Mouse (Mus musculus): ENCODE data around the gene 4930564D02Rik.

4930564D02Rik gene

DNA sequence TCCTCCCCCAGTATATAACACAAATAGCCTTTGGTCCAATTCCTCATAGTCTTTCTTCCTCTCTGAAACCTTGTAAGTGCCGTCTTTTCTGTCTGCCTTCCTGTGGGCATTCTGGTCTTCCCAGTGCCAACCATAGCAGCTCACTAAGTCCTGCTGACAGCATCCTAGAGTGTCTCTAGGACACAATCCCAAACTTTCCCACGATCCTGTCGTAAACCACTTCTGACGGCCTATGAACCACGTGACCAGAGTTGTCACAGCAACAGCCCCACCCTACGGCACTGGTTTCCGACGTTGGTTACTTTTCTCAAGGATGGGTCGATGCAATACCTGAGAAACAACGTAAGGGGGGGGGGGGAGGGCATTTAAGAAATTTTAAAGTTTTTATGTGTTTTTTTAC, at the start of gene 4930564D02Rik:
Gene 4930564D02Rik, plus strand, starts transcription at position 301 of the 400 bp plus-strand sequence.
- DNase-seq (ENCODE audit: low spot score in 2 of 2): no peak

DNA sequence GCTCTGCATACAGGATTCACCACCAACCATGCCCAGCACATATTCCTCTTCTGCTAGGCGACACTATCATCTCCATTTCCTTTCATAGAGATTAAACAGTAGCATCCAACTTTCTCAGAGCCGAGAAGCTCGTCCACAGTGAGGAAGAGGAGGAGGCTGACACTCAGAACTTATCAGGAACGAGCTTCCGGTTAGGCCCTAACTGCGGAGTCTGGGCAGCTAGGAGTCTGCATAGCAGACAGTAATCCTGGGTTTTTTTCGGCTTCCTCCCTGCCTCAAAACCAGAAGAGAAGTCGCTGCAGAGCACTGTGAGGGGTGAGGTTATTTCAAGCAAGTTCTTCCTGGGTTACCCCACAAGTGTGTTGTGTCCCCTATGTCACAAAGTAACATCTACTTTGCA, 49.3 kb upstream of the 4930564D02Rik start:
- no peak for DNase-seq (ENCODE audit: low spot score in 2 of 2)

DNA sequence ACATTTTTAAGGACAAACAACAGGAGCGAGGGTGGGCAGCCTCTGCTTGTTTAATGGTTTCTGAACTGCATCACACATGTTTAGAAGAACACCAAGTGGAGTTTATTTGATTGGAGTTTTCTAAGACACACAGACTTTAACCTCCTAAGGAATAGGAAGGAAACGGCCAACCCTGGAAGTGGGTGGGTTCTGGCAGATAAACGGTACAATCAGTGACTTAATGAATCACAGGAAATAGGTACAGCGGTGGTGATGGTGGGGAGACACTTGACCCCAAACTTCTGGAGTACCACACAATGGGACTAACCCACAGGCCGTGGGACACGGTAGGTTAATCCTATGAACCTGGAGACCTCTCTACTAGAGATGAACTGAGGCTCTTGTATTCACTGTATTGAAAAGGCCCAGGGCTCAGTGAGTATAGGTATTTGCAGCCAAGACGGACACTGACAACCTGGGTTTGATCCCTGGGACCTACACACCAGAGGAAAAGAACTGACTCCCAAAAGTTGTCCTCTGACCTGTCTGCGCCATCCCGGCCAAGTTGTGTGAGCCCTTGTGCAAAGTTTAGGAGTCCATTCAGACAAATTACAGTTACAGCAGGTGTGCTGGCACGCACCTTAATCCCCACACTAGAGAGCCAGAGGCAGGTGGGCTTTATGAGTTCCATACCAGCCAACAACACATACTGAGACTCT, 48.4 kb upstream of the 4930564D02Rik start:
- no peak for DNase-seq (ENCODE audit: low spot score in 2 of 2)

DNA sequence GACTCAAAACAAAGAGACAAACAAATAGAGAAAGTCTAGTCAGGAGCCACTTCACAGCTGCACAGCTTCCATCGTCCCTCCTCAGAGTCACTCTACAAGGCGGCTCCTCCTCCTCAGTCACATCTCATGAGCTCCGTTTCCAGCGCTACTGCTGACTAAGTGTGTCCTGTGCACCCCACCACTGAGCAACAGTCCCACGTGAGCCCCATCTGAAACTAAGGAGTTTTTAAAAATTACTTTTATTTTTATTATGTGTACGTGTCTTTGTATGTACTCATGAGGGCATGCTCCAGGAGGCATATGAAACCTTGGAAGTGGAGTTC, 47.9 kb upstream of the 4930564D02Rik start:
- DNase-seq (ENCODE audit: low spot score in 2 of 2): no peak

DNA sequence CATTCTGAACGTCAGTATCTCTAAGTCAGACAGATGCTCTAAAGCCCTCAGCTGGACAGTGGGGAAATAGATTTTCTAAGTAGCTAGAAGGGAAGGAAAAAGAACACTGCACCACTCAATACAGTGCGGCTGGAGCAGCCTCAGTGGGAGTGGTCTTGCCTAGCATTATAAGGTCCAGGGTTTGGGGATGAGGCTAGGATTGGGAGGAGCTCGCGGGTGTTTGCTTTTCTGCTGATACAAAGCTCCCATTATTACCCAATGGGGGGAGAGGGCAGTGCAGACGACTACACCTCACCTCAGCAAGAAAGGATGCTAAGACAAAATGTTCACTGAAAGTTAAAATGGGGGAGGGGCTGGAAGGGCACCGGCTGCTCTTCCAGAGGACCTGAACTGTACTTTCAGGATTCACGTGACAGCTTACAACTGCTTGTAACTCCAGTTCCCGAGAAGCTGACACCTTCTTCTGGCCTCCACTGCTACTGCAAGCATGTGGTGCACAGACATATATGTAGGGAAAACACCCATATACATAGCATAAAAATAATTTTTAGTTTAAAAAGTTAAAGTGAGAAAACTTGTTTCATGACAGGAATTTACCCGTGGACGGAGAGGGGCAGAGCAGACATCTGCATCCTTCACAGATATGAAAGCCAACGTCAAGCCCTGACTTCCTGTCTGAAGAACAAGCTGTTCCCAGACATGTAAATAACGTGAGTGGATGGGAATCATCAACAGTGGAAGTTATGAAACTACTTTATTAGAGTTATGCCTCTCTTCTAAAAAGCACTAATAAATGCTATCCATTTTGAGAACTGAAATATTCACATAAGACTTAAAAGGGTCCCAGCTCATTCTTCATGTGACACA, 46.6 kb upstream of the 4930564D02Rik start:
- peak in 1 of 2 experiments; percentile 21 for DNase-seq (ENCODE audit: low spot score in 2 of 2)

DNA sequence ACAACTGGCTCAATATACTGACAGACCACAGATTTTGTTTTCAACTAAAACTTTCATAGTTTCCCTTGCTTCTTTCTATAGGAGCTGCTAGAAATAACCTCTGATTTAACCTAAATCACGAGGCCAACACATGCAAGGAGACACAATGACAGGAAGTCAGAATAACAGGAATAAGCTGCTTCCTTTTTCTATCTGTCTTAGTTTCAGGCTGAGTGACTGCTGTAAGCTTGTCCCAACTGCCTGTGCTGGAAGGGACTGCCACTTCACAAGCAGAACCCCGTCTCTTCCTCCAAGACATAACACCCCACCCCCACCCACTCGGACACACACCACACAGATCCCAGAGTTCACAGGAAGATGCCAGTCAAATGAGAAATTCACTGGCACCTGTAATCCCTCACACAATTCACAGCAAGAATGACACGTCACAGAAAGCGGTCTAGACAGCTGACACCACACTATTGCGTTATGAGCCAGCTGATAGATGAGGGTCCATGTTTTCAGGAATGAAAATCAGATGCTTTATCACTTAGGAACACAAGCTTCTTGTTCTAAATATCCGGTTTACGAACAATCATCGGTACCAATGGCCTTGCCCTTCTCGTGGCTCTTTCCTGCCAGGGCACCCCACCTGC, 43.2 kb upstream of the 4930564D02Rik start:
- no peak for DNase-seq (ENCODE audit: low spot score in 2 of 2)

DNA sequence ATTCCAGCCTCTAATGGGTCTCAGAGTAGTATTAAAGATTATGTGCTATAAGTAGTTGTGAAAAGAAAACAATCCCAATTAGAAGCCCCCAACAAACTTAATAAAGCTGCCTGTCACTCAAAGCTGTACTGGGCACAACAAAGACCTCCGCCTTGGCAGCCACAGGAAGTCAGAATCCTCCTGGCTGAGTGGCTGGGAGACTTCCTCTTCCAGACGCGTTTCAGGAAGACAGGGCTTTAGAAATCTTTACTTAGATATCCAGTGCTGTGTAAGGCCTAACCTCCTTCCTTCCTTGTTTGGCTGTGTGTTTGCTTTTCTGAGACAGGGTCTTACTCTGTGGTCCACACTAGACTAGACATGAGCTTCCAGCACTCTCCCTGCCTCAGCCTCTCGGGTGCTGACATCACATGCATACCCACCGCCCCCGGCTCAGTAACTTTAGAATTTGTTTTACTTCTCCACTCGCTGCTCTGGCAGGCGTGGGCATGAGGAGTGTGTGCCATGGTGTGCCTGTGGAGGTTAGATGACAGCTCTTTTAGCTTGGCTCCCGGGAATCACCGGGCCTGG, 30.3 kb upstream of the 4930564D02Rik start:
- no peak for DNase-seq (ENCODE audit: low spot score in 2 of 2)

DNA sequence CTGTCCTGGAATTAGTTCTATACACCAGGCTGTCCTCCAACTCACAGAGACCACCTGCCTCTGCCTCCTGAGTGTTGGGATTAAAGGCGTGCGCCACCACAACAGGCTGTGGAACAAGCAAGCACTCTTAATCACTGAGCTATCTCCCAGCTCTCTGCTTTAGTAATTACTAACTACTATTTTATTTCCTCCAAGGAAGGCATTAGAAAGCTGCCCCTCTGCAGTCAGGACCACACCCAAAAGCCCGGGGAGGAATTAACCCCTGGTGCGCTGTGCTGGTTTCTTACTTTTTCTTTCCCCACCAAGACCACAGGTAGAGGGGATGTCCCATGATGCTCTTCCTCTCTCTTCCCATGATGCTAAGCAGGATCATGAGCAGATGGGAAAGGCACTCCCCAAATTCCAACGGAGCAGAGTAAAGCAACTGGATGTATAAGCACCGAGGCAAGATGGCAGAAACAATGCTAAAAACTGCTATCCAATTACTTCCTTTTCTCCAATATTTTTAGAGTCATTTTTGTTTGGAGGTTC, 29.3 kb upstream of the 4930564D02Rik start:
- no peak for DNase-seq (ENCODE audit: low spot score in 2 of 2)

DNA sequence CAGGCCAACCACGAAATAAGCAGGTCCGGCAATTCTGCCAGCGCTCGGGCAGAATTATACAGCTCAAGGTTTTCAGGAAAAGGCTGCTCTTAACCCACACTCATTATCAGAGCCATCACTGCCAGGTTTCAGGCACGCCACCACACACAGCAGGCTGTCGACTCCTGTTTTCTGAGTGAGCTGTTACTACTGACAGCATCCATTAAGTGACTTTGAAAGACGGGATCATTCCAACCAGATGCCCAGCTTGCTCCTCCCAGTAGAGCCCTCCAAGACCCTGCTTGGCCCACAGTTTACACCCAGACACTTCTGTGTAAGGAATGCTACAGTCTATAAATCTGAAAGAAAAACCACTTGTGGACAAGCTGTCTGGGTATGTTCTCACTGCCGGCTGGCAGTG, 26.6 kb upstream of the 4930564D02Rik start:
- DNase-seq (ENCODE audit: low spot score in 2 of 2): no peak

DNA sequence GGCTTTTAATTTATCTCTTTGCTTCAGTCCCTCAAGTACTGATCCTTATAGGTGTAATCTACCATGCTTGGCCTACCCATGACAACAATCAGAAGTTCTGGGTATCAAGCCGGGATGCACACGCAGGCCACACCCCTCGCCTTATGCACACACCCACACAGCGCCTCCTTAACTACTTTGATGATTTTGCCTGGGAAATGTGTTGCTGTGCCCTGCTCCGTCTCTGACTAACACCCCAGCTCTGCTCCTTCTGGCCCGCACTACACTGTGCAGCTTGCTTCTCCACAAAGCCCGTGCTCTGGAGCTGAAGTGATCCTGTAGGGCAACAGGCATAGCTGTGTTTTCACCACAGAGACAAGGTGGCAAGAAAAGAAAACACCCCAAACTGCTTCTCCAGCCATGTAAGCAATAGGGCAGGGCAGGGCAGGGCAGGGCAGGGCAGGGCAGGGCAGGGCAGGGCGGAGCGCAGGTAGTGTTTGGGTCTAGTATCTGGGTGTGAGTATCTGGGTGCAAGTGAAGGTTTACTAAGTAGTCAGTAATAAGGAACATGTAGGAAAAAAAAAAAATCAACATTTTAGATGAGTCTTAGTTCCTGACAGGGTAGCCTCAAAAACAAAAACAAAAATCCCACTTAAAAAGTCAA, 25.5 kb upstream of the 4930564D02Rik start:
- DNase-seq (ENCODE audit: low spot score in 2 of 2): no peak

DNA sequence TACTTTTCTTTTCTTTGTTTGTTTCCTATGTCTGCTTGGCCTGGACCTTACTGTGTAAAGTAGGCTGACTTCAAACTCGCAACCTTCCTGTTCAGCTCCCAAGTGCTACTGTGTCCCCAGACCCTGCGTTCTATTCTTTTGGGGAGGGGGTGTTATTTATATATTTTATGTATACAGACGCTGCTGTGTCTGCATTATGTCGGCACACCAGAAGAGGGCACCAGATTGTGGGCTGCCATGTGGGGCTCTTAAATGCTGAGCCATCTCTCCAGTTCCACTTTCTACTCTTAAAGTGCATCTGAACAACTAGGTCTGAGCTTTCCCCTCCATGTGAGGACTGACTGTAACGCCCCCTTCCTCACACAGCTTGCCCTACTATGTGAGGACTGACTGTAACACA, 22.9 kb upstream of the 4930564D02Rik start:
- no peak for DNase-seq (ENCODE audit: low spot score in 2 of 2)

DNA sequence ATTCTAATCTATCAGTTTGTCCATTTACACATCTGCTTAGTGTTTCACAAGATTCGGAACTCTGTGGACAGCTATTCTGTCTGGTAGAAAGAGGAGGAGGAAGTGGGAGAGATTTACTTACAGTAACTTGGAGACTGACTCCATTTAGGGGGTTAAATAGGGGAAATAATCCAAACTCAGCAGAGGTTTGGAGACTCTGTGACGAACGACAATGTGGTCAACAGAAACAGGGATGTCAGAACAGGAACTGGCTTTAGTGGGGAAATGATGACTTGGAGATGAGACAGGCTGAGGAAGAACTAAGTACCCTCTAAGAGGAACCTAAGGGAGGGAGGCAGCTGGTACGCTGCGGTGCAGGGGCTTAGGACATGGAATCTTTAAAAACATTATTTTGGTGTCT, 19.8 kb upstream of the 4930564D02Rik start:
- DNase-seq (ENCODE audit: low spot score in 2 of 2): no peak

DNA sequence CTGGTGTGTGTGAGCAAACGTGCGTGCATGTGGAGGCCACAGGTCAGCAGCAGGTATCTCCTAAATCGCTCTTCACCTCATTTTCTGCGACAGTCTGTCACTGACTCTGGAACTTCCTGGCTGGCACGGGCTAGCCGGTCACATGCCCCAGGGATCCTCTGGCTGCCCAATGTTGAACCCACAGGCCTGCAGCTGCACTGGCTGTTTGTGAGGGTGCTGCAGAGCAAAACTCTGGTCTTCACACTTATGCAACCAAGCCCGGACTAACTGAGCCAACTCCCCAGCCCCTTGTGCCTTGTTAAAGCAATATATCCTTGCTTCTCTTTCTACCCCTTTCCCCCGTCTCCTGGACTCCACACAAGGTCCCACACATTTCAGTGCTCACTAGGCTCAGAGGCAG, 19.0 kb upstream of the 4930564D02Rik start:
- DNase-seq (ENCODE audit: low spot score in 2 of 2): peak; percentile 35 to 74

DNA sequence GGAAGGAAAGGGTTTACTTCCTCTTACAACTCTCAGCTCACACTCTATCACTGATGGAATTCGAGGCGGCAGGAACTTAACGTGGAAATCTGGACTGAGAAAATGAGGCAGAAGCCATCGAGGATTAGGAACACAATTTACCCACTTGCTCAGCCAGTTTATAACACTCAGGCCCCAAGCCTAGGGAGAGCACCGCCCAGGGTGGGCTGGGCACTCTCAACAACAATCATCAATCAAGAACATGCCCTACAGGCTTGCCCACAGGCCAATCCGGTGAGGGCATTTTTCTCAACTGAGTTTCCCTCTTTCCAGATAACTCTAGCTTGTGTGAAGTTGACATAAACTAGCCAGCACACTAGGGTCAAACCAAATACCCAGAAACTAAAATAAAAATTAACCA, 16.8 kb upstream of the 4930564D02Rik start:
- no peak for DNase-seq (ENCODE audit: low spot score in 2 of 2)

DNA sequence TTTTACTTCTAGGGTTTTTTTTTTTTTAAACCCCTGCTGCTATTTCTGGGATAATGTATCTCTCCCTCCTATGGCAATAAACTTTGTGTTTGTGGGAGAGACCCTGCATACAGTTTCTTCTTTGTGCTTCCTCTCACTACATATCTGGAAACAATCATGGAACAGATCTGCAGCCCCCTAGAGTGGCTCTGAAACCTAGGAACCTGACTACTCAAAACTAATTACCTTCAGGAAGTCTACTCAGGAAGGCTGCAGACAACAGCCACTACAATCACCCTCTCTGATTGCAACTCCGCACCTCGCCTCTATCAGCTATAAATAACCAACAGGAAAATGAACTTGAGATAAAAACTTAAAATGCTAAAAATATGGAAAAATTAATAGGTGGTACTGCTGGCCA, 15.5 kb upstream of the 4930564D02Rik start:
- DNase-seq (ENCODE audit: low spot score in 2 of 2): no peak

DNA sequence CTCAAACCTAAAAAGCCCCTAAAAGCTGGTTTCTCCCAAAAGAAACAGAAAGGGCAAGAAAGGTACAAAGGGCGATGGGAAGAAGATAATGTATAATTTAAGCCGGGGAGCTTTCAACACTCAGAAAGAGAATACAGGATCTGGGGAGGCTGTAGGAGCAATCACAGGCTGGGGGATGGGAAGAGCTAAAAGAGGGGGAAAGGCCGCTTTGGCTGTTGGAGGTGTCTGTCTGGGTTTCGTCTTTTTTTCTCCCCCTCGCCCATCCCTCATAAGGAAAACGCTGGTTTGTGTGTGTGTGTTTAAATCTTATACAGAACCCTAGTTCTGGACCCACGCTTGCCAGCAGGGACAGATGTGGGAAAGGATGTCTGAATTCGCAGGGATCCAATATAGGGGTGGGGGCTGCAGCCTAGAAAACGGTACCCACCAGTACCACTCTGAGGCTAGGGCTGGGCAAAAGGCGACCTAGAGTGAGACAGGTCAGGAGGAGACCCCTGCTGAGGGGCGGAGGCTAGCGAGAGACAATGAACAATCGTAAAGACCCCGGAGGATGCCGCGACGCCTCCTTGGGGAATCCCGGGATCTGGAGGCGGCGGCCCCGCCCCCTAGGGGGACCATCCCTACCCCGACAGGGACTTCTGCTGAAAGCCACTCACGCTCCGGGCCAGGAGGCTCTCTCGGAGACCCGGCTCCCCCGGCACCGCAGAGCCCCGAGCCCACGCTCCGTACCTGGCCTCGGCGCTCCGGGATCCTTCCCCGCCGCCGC, 14.3 kb upstream of the 4930564D02Rik start:
- no peak for DNase-seq (ENCODE audit: low spot score in 2 of 2)

DNA sequence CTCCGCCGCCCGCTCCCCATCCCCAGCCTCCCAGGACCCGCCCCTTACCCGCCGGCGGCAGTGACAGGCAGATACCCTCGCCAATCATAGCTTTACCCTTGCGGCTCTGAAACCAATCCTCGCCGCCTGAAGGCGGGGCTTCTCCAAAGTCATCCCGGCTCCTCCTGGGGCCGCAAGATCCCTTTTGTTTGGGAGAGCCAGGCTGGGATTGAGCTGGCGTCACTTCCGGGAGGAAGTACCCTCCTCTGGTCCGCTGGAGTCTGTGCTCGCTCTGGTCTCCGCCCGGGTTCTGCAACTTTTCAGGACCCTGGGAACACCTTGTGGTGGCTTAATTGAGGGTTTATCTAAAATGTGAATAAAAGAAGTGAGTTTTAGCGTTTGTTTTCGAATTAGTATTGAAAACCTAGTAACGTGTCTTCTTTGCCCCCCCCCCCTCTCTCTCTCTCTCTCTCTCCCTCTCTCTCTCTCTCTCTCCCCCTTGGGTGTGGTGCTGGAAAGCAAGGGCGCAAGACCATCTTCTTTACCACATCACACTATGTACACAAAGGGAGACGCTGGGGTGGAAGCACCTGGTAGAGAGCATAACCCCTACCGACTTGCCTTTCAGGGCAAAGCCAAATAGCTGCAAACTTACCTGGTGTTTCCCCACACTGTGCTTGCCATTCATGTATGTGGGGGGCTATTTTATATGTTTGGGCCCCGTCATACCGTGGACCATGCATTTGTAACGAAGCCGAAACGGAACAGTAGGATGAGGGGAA, 13.5 kb upstream of the 4930564D02Rik start, which contains the start of gene Cttnbp2nl:
Gene Cttnbp2nl, minus strand, starts transcription at position 210 of the 761 bp plus-strand sequence.
- DNase-seq (ENCODE audit: low spot score in 2 of 2): peak; percentile 95 to 98

DNA sequence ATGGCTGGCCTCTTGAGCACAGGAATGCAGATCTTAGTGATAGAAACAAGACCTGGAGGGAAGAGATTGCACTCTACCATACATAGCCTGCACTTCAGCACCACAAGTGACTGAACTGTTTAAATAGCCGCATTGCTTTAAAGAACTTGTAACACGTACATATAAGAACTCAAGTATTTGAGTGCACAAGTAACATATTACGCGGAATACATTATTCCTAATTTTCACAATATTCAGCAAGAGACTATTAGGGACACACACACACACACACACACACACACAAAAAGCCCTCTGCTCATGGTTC, 13.0 kb upstream of the 4930564D02Rik start:
- no peak for DNase-seq (ENCODE audit: low spot score in 2 of 2)

DNA sequence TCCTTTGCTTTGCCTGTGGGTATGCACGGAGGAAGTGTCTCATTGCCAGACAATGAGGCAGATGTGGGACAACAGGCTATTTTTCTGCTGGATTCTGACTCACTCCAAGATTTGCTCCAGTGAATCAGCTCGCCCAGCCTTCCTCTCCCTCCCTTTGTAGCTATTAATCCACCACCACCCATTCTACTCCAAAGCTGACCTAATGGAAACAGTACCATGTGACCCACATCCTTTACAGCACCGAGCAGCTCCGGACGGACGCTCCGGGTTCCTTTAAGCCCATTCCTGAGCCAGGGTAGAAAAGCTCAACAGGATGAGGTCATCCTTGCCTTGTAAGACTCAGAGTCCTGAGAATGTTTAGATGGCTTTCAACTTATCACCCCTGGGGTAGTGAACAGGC, 11.7 kb upstream of the 4930564D02Rik start:
- peak; percentile 35 to 55 for DNase-seq (ENCODE audit: low spot score in 2 of 2)

DNA sequence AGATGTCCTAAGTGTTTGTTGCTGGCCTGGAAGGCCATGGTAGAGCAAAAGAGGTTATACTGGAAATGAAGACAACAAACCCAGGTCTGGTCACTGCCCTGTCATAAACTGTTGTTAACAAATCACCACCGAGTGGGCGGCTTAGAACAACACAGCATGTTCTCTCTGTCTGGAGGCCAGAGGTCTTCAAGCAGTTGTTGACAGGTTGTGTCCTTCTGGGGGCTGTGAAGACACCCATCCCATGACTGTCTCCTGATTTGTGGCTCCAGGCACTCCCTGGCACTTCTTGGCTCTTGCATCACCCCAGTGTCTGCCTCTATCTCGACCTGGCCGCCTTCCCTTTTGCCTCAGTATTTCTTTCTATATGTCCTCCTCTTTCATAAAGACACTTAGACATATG, 11.0 kb upstream of the 4930564D02Rik start:
- DNase-seq (ENCODE audit: low spot score in 2 of 2): no peak

Measured in urinary bladder, postnatal 36 days (tissue).